Mouse (Mus musculus) ES-CJ7 (cell line): ENCODE measurements around the gene Zfp626.
A peak's percentile ranks its signal among the peaks of the same experiment; 100 is the strongest.
"Not testable (repeated sequence)": the region's sequence is repeated elsewhere in the genome, so short reads cannot be mapped to it uniquely, and the experiment has no call there.

ENCODE experiments used
- DNase-seq: peaks from one replicate; pipeline ENCODE4 v3.0.0; 2011; ENCODE audit warnings: low read depth, low spot score

Zfp626 gene

DNA sequence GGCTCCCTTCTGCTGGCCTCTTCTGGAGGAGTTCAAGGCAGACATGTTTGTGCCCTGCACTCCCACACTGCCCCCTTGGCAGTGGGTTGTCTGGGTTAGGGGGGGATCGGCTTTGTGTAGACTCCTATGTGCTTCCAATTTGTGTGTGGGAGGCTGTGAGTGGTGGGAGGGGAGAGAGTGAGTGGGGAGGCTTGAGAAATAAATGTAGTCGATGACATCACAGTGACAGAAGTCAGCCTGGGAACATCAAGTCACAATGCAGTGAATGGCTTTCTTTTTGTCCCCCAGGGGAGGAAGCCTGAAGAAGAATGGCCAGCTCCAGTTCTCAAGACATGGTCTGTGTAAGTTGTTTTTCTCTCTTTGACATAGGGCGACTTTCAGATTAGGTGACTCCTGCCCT, at the start of gene Zfp626:
TSS of gene Zfp626 (plus strand) at position 301 of the 400 bp plus-strand sequence.
- not testable (repeated sequence) for DNase-seq

DNA sequence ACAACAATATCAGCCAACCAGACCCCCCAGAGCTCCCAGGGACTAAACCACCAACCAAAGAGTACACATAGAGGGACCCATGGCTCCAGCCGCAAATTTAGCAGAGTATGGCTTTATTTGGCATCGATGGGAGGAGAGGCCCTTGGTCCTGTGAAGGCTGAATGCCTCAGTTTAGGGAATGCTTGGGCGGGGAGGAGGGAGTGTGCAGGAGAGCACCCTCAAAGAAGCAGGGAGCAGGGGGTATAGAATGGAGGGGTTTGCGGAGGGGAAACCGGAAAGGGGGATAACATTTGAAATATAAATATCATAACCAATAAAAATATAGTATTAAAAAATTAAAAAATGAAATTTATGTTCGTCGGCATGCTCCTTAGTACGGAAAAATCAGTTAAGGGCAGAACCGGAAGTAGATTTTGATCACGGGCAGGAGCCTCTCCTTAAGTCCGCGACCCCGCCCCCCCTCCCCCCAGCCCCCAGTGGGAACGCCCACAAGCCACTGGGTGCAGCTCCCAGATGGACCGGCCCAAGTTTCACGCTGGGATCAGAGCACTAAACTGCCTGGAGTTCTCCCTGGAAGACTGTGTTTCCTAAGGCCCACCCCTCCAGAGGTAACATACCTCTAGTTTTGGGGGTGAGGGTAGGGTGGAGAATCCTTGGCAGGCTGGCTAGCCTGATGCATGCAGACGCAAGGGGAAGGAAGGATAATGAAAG, 41.7 kb upstream of the Zfp626 start:
- peak; percentile 50 for DNase-seq

DNA sequence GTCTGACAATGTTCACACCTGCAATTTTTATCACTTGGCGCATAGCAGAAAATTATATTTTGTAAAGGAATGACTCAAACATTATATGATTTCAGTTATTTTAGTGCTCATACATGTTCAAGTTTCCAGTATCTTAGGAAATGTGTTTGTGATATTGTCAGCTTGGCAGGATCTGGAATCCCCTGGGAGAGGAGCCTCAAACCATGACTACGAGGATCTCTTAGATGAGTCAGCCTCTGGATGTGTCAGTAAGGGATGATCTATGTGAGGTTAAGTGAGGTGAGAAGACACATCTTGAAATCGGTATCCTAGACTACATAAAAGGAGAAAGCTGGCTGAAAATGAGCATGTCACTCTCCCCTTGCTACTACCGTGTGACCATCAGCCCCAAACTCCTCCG, 17.7 kb upstream of the Zfp626 start:
- DNase-seq: no peak

DNA sequence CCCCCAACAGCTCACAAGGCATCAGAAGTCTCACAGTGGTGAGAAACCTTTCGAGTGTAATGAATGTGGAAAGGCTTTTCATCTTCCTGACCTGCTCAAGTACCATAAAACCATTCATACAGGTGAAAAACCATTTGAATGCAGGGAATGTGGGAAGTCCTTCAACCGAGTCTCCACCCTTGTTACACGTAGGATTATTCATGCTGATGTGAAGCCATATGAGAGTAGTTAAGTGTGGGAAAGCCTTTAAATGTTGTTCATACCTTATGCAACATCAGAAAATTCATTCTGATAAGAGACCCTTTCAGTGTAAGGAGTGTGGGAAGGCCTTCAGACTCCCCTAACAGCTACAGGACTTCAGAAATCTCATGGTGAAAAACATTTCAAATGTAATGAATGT, 13.1 kb upstream of the Zfp626 start:
- not testable (repeated sequence) for DNase-seq

DNA sequence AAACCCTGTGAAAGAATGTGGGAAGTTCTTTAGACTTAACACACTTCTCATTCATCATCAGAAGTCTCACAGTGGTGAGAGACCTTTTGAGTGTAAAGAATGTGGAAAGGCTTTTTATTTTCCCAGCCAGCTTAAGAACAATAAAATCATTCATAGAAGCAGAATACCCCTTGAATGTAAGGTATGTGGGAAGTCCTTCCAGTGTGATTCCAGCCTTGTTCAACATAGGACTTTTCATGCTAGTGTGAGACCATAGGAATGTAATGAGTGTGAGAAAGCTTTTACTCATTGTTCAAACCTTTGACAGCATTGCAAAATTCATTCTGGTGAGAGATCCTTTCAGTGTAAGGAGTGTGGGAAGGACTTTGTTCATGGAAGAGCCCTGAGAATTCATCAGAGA, 12.4 kb upstream of the Zfp626 start:
- no peak for DNase-seq

DNA sequence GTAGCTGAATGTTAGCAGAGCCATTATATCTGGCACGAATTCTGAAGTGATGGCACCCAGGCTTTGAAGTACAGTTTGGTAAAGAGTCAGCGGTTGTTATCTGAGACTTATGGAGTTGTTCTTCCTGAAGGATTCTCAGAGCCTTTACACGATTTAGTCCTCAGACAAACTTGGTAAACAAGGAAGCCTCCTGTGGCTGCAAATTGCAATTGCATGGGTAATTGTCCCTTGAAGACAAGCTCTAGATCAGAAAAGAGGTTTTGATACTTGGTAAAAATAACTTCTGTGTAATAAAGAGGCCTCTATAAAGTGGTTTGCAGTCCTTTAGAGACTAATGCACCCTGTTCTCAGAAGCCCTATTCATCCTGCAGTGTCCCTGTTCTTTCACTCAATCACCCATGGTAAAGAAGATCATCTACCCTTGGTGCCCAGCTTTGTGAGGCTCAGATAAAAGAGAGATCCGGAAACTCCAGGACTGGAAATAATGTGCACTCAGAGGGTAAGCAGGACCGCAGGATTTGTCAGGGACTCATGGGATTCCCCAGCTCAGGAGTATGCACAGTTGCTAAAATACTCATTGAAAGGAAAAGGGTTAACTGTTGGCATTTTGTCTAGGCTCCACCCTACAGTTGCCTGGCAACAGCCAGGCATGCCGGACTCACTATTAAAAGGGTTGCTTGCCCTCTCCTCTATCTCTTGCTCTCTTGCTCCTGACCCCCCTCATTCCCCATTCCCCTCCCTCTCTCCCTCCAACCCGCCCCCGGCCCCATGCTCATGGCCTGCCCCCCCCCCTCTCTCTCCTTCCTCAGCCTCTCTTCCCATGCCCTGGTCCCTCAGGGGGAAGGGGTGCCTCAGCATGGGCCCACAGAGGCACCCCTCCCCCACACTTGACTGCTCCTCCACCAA, 8.8 kb upstream of the Zfp626 start:
- DNase-seq: no peak

DNA sequence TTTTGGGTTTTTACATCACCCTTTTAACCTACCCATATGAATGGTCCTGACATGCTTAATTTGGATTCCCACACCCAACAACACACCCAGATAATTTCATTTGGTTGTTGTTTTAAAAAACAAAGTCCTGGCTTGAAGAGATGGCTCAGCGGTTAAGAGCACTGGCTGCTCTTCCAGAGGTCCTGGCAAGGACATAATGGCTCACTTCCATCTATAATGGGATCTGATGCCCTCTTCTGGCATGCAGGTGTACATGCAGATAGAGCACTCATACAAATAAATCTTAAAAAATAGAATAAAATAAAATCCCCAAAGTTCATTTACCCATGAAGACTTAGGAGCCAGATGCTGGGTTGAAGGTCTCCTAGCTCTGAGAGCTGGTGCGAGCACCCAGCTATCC, 5.9 kb upstream of the Zfp626 start:
- DNase-seq: peak; percentile 48

DNA sequence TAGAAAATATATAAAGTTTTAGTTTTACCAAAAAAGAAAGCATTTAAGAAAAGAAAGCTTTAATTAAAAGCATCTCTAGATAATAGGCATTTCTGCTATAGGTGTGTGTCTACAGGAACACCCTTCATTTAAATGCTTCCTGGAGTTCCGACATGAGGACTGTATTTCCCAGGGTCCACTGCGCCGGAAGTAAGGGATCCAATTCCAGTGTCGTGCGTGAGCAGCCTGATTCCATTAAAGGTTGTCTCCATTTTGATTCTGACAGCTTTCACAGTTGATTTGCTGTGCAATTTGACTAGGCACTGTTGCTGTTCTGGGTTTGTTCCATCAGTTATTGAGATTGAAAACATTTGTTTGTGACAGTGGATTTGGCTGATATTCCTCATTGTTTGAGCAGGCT, 4.0 kb upstream of the Zfp626 start:
- peak; percentile 62 for DNase-seq

DNA sequence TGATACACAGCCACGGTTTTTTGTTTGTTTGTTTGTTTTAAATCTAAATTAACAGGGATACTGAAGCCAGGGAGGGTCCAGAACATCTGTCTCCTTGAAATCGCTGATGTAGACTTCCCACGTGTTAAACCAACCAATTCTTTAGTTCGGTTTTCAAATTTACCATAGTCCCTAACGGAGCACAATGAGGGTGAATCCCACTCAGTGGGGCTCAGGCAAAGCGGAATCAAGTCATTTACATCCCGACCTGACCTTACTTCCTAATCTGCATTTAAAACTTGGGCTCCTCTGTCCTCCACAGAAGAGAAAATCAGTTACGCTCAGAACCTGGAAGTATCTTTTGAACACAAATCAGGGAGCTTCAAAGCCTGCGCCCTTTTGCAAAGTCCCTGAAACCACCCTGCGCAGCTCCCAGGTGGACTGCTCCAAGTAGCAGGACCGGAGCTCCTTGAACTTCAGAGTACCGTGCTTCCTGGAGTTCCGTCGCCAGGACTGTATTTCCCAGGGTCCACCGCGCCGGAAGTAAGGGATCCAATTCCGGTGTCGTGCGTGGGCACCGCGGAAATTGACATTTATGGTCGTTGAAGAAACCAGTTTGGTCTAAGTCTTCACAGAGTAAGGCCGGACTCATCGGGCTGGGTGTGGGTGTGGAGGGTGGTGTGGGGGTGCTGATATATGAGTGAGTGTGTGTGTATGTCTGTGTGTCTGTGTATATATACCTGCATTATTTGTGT, 2.5 kb upstream of the Zfp626 start:
- DNase-seq: peak; percentile 93

DNA sequence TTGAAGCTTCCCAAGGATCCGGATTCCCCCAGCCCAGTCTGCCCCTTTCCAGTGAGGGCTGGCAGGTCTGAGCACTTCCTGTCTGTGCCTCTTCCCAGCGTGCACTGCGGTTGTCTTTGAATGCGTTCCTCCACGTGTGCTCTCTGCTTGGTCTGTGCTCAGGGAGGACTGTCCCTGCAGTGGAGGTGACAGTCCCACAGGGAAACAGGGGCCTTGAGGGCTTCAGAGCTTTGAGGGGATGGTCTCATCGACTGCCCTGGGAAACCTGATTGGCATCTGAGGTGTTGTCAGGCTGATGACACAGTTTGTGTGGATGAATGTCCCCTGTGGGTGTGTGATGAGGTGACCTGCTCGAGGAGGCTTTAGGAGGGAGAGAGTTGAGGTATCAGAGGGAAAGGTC, 309 bp downstream of the Zfp626 start:
- peak; percentile 45 for DNase-seq

DNA sequence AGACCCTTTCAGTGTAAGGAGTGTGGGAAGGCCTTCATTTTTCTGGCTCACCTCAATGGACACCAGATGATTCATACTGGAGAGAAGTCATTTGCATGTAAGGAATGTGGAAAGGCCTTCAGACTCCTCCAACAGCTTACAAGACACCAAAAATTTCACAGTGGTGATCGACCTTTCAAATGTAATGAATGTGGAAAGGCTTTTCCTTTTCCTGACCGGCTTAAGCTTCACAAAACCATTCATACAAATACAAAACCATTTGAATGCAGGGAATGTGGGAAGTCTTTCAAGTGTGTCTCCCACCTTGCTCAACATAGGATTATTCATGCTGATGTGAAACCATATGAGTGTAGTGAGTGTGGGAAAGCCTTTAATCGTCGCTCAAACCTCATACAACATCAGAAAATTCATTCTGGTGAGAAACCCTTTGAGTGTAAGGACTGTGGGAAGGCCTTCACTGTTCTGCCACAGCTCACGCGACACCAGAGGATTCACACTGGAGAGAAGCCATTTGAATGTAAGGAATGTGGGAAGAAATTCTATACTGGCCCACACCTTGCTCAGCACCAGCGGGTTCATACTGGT, 11.6 kb downstream of the Zfp626 start:
- no peak for DNase-seq

DNA sequence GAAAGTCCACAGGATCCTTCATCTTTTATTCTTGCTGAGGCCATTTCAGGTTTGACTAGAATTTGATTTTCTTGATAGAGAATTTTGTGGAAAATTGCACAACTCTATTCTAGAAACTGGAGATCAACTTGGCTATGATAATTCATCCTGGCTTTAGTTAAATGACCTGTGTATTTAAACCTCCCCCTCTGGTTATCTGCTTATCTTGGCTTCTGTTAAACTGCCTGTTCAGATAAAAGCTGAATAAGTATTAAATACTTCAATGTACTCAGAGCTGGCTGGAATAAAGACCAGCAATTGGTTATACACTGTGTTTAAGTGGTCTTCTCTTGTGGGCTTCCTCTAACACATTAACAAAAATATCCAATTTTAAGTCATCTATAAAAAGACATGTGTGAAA, 15.6 kb downstream of the Zfp626 start:
- no peak for DNase-seq

DNA sequence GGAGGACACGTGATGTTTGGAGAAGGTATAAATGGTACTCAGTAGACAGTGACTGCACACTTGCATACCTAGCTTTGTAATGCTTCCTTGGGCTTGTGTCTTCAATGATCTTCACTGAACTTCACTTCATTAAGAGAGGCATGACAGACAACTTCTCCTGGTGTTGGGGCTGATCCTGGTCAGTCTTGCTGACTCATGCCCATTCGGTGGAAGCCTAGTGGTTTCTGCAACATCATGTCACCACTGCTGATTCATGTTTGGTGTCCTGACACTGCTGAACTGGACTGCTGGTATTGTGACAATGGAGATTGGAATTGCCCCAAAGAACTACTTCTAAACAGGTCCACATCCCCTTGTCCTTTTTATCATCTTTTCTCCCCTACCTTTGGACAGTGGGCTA, 27.1 kb downstream of the Zfp626 start:
- DNase-seq: no peak

DNA sequence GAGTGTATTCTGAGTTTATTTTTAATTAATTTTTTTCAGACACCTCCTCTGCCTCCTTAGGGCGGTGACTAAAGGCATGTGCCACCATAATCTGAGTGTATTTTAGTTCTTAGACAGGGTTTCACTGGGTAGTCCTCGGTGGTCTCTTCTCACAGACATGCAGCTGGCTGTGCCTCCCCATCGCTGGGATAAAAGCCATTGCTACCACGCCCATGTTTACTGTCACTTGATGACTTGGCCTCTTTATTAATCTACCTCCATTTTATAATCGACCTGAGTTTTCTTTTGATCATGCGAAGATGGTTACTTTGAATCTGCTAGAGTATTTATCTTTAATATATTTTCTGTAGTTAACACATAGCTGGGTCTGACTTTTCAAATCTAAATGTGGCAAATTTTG, 30.9 kb downstream of the Zfp626 start:
- no peak for DNase-seq

DNA sequence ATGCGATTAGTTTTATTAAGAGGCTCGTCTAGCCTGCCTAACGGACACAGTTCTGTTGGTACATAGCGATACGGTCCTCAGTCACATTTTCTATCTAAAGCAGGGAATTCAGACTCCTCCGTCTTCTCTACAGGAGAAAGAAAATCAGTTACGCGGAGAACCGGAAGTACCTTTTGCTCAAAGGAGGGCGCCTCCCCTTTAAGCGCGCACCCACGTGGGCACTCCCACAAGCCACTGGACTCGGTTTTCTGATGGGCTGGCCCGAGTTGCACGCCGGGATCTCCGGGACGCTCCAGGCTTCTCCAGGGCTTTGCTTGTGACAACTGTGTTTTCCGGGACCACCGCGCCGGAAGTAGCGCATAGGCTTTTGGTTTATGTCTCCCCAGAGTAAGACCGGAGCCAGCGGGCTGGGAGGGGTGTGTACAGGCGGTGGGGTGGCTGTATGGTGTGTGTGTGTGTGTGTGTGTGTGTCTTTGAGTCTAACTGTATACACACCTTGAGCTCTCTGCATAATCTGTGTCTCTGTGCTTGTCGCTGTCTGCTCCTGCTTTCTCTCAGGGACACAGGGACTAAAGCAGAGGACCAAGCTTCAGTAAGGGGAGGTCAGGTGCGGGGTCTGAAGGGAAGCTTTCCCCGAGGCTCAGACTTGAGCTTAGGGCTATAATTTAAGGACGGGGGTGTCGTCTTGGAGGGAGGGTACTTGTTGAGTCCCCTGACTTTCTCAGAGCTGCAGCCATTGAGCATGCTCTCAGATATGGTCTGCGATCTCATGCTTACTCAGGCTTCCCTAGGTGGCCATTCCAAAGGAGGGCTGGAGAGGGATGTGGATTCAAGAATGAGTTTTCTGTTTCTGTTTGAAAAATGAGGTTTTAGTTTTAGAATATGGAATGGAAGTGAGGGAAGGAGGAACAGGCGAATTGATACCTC, 31.6 kb downstream of the Zfp626 start, which contains the start of gene Zfp59:
TSS of gene Zfp59 (plus strand) at position 285 of the 927 bp plus-strand sequence.
- peak; percentile 92 for DNase-seq

DNA sequence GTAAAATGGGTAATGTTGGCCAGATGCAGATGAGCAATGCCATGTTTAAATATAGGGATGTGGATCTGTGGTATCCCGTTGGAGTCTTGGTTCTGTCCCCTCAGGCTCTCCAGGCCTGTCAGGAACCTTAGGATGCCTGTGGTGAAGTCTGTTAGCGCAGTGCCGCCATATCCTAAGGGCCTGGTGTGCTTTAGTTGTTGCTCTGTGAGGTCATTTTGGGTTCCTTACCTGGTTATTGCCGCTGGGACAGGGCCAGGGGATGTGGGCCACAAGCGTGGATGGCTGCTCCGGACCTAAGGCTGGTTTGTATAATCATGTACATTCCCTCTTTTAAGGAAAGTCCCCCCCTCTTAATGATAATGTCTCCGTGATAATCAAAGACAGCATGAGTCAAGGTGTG, 32.6 kb downstream of the Zfp626 start:
- DNase-seq: no peak

DNA sequence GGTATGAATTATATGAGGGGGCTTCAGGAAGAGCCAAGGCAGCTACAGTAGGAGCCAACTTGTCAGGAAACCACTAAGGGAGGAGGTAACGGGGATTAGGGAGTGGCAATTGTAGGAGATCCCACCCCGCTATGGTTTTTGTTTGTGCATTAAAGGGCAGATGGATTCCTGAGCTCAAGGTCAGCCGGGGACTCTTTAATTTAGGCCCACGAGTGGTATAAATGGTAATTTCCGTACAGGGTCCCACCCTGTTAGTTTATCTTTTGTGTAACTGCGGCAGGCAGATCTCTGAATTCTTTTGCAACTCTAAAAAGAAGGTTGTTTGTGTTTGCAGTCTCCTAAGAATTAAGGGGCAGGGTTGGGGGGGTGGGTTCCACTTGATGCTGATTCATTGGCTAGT, 33.1 kb downstream of the Zfp626 start:
- DNase-seq: peak; percentile 96

DNA sequence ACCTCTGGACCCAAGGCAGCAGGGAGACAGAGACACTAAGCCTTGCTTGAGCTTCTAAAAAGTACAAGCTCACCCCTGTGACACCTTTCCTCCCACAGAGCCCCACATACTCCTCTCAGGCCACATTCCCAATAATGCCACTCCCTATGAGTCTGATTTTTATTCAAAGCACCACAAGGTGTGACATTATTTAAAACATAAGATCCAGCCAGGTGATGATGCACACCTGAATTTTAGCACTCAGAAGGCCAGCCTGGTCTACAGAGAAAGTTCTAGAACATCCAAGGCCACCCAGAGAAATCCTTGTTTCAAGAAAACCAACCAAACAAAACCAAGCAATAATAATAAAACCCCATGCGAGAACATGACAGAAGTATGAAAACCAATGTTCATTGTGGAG, 50.2 kb downstream of the Zfp626 start, which contains the start of gene Zfp607a:
TSS of gene Zfp607a (plus strand) at position 301 of the 400 bp plus-strand sequence.
- no peak for DNase-seq

DNA sequence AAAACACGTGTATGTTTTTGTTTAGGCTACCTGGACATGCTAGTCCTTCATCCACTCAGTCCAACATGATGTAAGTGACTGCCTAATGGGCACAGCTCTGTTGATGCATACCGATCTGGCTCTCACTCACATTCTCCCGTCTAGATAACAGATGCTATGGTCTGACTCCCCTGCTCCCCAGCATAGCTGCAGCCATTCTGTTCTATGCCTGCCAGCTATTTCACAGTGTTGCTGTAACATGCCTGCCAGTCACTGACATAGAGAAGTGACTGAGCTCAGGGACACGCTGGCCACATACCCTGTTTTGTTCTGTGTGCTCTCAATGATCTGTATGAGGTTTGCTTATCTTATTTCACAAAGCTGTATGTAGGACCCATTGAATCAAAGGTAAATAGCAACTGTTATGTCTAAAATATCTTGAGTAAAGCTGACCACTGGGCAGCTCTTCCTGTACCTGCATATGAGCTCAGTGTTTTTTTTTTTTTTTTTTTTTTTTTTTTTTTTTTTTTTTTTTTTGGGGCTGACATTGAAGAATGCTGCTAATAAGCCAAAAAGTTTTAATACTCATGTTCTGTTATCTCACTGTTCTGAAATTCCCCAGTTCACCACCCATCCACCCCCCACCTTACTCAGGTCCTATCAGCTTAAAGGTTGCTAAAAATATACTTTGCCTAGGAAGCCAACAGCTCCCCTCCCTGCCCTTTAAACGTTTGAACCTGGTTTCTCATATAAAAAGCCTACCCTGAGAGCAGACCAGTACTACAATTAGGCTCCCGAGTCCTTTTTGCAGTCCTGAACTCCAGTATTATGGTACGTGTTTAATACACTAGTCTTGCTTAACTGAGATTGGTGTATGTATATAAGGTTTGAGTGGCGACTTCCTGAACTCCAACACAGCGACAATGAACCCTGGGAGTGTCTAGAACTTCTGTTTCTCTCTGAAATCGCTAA, 52.6 kb downstream of the Zfp626 start:
- no peak for DNase-seq
